Comparison of ENCODE assay signal across 9 mouse cellular contexts in genomic region chr1:168391617-168392499, GRCm38 (mm10). TPM values are rescaled to one million over a fixed set of nuclear protein-coding genes. Genes with fewer than 3 reads are reported as not detected.
DNase-seq lines count a peak whose midpoint lies in the region; ATAC-seq lines count a peak whose summit lies in the region.
"Had no signal": no experiment of that assay in that cellular context is flagged by ENCODE, and none has a peak within 500 bp of the region (broad histone marks: within the 10 kb centered on the region; RNA-seq: fewer than 3 reads in every experiment).

No protein-coding gene starts in this region.

- WGBS in embryonic facial prominence, embryonic 13.5 days, result 9% methylated on average over 20 of the region's 20 CpGs
- 31% methylated on average over 20 of the region's 20 CpGs for WGBS in hindbrain, embryonic 13.5 days
- WGBS in limb, embryonic 10.5 days, result 37% methylated on average over 20 of the region's 20 CpGs
- WGBS in stomach, embryonic 14.5 days, result 16% methylated on average over 20 of the region's 20 CpGs

- H3K36me3 ChIP-seq in embryonic facial prominence, embryonic 13.5 days, result peaks cover 24% of the 10 kb centered on the region; the same call in 1 of the 2 replicates
- peaks cover 7% of the 10 kb centered on the region for H3K36me3 ChIP-seq in hindbrain, embryonic 13.5 days
- H3K36me3 ChIP-seq in limb, embryonic 10.5 days, result peaks cover 50% of the 10 kb centered on the region
- H3K36me3 ChIP-seq in stomach, embryonic 14.5 days (ENCODE audit: control insufficient read depth, insufficient read depth, low read length), result peaks cover 19% of the 10 kb centered on the region
- H3K36me3 ChIP-seq: G1E had no signal

- H3K27ac ChIP-seq in embryonic facial prominence, embryonic 13.5 days, result peak overlapping the region; percentile 86
- H3K27ac ChIP-seq in hindbrain, embryonic 13.5 days, result peak overlapping the region; percentile 37; the same call in 1 of the 2 replicates
- peak overlapping the region; percentile 76 for H3K27ac ChIP-seq in limb, embryonic 10.5 days
- peak overlapping the region; percentile 81; the same call in 1 of the 2 replicates for H3K27ac ChIP-seq in stomach, embryonic 14.5 days (ENCODE audit: low read length)

- H3K4me1 ChIP-seq in embryonic facial prominence, embryonic 13.5 days, result peaks cover 67% of the 10 kb centered on the region
- H3K4me1 ChIP-seq in hindbrain, embryonic 13.5 days (replicated peaks), result peaks cover 45% of the 10 kb centered on the region
- peaks cover 73% of the 10 kb centered on the region for H3K4me1 ChIP-seq in limb, embryonic 10.5 days
- peaks cover 33% of the 10 kb centered on the region for H3K4me1 ChIP-seq in stomach, embryonic 14.5 days (ENCODE audit: control insufficient read depth, insufficient read depth, low read length)

- peak overlapping the region; percentile 17 for H3K4me3 ChIP-seq in embryonic facial prominence, embryonic 13.5 days
- H3K4me3 ChIP-seq in hindbrain, embryonic 13.5 days, result no peak overlapping the region
- H3K4me3 ChIP-seq in limb, embryonic 10.5 days, result peak overlapping the region; percentile 22
- no peak overlapping the region for H3K4me3 ChIP-seq in stomach, embryonic 14.5 days (ENCODE audit: low read depth, low read length)

- H3K9ac ChIP-seq in embryonic facial prominence, embryonic 13.5 days, result peak overlapping the region; percentile 36; the same call in 1 of the 2 replicates
- H3K9ac ChIP-seq in hindbrain, embryonic 13.5 days, result no peak overlapping the region
- H3K9ac ChIP-seq in stomach, embryonic 14.5 days (replicated peaks; ENCODE audit: low read depth, low read length), result no peak overlapping the region

- DNase-seq in heart, adult 18-20 months, result peak; percentile 51 to 61
- no peak for DNase-seq in heart, postnatal 25 days (ENCODE audit: low spot score)
- DNase-seq in R1 (ENCODE audit: low read depth, low spot score), result peak; percentile 69
- DNase-seq in limb, embryonic 10.5 days (ENCODE audit: low spot score), result peak; percentile 78

- intact Hi-C loops in heart, postnatal 25 days (cut with DNase I), result no loop called here

- H3K4me2 ChIP-seq in embryonic facial prominence, embryonic 13.5 days, result peak overlapping the region; percentile 54
- H3K4me2 ChIP-seq in hindbrain, embryonic 13.5 days, result no peak overlapping the region
- peak overlapping the region; percentile 33 for H3K4me2 ChIP-seq in stomach, embryonic 14.5 days (replicated peaks; ENCODE audit: low read depth, low read length)

- no peaks in the 10 kb centered on the region for H3K27me3 ChIP-seq in embryonic facial prominence, embryonic 13.5 days
- H3K27me3 ChIP-seq in hindbrain, embryonic 13.5 days, result no peaks in the 10 kb centered on the region
- no peaks in the 10 kb centered on the region for H3K27me3 ChIP-seq in limb, embryonic 10.5 days (ENCODE audit: low read depth, poor library complexity, severe bottlenecking)
- no peaks in the 10 kb centered on the region for H3K27me3 ChIP-seq in stomach, embryonic 14.5 days (ENCODE audit: control insufficient read depth, insufficient read depth, low read length)

- no peaks in the 10 kb centered on the region for H3K9me3 ChIP-seq in embryonic facial prominence, embryonic 13.5 days
- H3K9me3 ChIP-seq in hindbrain, embryonic 13.5 days, result no peaks in the 10 kb centered on the region
- H3K9me3 ChIP-seq in limb, embryonic 10.5 days (replicated peaks), result no peaks in the 10 kb centered on the region
- no peaks in the 10 kb centered on the region for H3K9me3 ChIP-seq in stomach, embryonic 14.5 days (ENCODE audit: control insufficient read depth, low read depth, low read length)

- peak; percentile 66; the same call in 1 of the 2 replicates for ATAC-seq in embryonic facial prominence, embryonic 13.5 days (ENCODE audit: insufficient number of reproducible peaks, insufficient read depth, low FRiP score, low TSS enrichment, low read depth)
- no peak for ATAC-seq in hindbrain, embryonic 13.5 days (ENCODE audit: low FRiP score)
- ATAC-seq in stomach, embryonic 14.5 days (ENCODE audit: insufficient number of reproducible peaks, insufficient read depth, low FRiP score, low read depth), result peak; percentile 56; the same call in 1 of the 2 replicates
- no peak for ATAC-seq in erythroid progenitor cell, adult 5-6 weeks (replicated peaks; ENCODE audit: low FRiP score, poor library complexity, severe bottlenecking)

RNA-seq across cellular contexts. Expression of gene Pbx1, which starts 40.2 kb away (rescaled TPM):
- total RNA-seq in heart, adult 18-20 months (2021), result 10 to 100 TPM; 49.2 to 51.9 TPM
- total RNA-seq in heart, postnatal 25 days (2021), result 10 to 100 TPM; 51.3 to 55.2 TPM
- 47.7 and 49.9 TPM in 2 replicates for polyA plus RNA-seq in embryonic facial prominence, embryonic 13.5 days (2015; fragmentation: Nextera tagmentation; extraction: Ambion mirVana)
- polyA plus RNA-seq in hindbrain, embryonic 13.5 days (2015; fragmentation: Nextera tagmentation; extraction: Ambion mirVana), result 53.6 and 54.9 TPM in 2 replicates
- 44.7 and 55.9 TPM in 2 replicates for polyA plus RNA-seq in limb, embryonic 10.5 days (2016; fragmentation: Nextera tagmentation; extraction: Ambion mirVana)
- 60.3 and 64.1 TPM in 2 replicates for polyA plus RNA-seq in stomach, embryonic 14.5 days (2014; fragmentation: Nextera tagmentation; extraction: Ambion mirVana)
- 2.5 and 4.6 TPM in 2 replicates for total RNA-seq in erythroid progenitor cell, adult 5-6 weeks (2015; ENCODE audit: low replicate concordance)
- 1.3 and 2.1 TPM in 2 replicates for total RNA-seq in erythroid progenitor cell, adult 5-6 weeks (2017; ENCODE audit: low replicate concordance)
- polyA plus RNA-seq: G1E had no signal

Comparison
In these comparisons a context has a peak if more than half of its experiments do, and no peak if none do; other contexts are left out.
1. ATAC-seq: peak in embryonic facial prominence, embryonic 13.5 days (single experiment) and stomach, embryonic 14.5 days (single experiment); none in hindbrain, embryonic 13.5 days (single experiment) and erythroid progenitor cell, adult 5-6 weeks (single experiment).
2. H3K4me3 ChIP-seq: peak in embryonic facial prominence, embryonic 13.5 days (single experiment) and limb, embryonic 10.5 days (single experiment); none in hindbrain, embryonic 13.5 days (single experiment) and stomach, embryonic 14.5 days (single experiment).
3. Peak in every context shown above with its lines, with median percentiles within 50 percentile points of each other: H3K27ac ChIP-seq.